Mouse (Mus musculus) gastrocnemius, postnatal 25 days (tissue): ENCODE measurements around the gene Gde1. TPM values are rescaled to one million over a fixed set of nuclear protein-coding genes. Genes with fewer than 3 reads are reported as not detected.

ENCODE experiments used
- DNase-seq: peaks from one replicate; pipeline ENCODE4 v3.0.0; 2022
- long read RNA-seq, 2 experiments: library from polyadenylated mRNA; stranded (forward); transcript quantifications; one replicate each; pipeline ENCODE4 v2.0.0; 2021
- total RNA-seq, 2 experiments: library from RNA; stranded (reverse); gene quantifications; 1 replicate in 1 of 2; 2 replicates in 1 of 2; pipeline ENCODE4 v1.2.3; 2021

The Gde1 gene
- total RNA-seq, result 10 to 100 TPM; 32.7 to 38.1 TPM
- long read RNA-seq, experiment 1, transcript Gde1-201 (6 exons, 1,582 nt), result major isoform, 66 of 77 reads
- long read RNA-seq, experiment 1, partial matches to known transcripts, result 0 of 77 reads
- long read RNA-seq, experiment 1, other reads (novel, unspliced or antisense), result 10 of 77 reads
- long read RNA-seq, experiment 2, transcript Gde1-201 (6 exons, 1,582 nt), result major isoform, 72 of 86 reads
- long read RNA-seq, experiment 2, partial matches to known transcripts, result 0 of 86 reads
- long read RNA-seq, experiment 2, other reads (novel, unspliced or antisense), result 14 of 86 reads

- peak; percentile 90 for DNase-seq
These were observed at the start of gene Gde1 for GRCm38 (mm10) chr7:118705101-118705961. TSS of gene Gde1 (minus strand) at chr7:118705778.

GRCm38 (mm10) chr7:118751625-118752024, 46.0 kb upstream of the Gde1 start:
- no peak for DNase-seq

GRCm38 (mm10) chr7:118749706-118750105, 44.1 kb upstream of the Gde1 start:
- no peak for DNase-seq

DNA sequence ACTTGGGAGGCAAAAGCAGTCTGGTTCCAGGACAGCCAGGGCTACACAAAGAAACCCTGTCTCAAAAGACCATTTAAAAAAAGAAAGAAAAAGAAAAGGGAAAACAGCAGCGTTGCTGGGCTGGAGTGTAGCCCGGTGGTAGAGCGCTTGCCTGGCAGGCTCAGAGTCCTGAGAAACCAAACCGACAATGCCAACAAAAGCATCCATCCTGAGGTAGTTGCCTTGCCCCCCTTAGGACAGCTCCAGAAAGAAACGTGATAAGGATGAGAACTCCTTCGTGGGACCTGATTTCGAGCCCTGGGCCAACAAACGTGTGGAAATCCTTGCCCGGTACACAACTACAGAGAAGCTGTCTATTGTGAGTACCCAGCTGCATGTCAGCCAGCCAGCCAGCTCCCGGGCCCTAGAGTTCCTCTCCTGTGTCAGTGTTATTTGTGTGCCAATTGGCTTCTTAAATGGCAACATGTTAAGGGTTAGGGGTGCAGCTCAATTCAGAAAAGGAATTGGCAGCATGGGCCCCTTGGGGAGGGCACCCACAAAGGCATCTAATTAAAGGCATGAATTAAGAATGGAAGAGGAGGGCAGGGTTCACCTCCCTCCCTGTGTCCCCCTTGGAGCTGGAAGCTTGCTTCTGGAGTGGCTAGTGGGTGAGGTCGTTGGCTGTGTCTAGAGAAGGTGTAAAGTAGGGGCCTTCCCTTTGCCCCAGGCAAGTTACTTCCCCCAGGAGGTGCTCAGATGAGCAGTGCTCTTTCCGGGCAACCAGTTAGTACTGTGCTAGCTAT, 42.5 kb upstream of the Gde1 start:
- no peak for DNase-seq

- DNase-seq, result no peak
These were observed 39.2 kb upstream of the Gde1 start for GRCm38 (mm10) chr7:118744766-118745165.

DNA sequence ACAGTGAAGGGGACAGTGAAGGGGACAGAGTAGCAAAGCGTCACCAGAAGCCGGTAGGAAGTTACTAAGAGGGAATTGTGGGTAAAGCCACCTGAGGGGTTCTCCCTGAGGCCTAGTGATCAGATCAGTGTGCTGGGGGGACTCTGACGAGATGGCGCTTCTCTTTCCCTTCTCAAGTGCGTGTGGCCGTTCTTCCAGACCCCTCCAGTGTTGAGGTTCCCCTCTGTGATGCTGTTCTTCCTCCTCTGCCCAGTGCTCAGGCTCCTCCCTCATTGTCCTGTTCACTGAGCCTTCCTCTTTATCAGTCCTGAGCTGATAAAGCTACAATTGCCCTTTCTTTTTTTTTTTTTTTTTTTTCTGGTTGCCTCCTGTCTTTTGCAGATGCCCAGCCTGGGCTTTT, 36.7 kb upstream of the Gde1 start:
- DNase-seq, result no peak

DNA sequence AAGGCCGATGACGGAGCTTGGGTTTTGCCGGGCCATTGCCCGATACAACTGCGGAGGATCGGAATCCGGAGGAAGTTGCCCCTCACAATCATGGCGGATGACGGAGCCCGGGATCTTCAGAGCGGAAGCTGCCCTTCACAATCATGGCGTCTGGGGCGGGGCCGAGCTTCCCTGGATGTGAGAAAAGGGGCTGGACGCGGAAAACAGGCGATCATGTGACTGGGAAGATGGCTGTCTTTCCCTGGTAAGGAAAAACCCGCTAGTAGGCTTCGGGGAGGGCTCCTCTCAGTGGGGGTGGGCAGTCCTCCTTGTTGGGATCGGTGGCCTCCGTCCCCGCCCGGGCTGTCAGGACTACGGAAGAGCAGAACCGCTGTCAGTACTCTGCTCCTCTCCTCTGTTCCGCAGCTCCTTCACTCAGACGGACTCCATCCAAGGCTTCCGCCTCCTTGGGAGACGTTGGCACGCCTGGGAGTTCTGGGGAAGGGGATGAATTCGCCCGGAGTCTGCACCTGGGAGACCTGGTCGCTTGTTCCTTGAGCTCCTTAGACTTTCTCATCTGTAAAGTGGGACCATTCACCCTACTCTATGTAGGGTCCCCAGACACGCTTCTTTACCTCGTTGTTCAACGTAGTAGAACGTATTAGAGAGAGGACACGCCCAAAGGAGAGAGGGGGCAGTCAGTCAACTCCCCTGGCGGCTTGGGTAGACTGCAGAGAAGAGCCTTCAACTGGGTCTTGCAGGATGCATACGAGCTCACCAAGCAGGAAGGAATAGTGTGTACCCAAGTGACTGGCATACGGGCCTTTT, 35.2 kb upstream of the Gde1 start:
- peak; percentile 94 for DNase-seq

- peak; percentile 68 for DNase-seq
These were observed 34.5 kb upstream of the Gde1 start, which contains the start of gene Vps35l for GRCm38 (mm10) chr7:118739975-118740531. TSS of gene Vps35l (plus strand) at chr7:118740226.

- no peak for DNase-seq
These were observed 33.2 kb upstream of the Gde1 start for GRCm38 (mm10) chr7:118738730-118739129.

GRCm38 (mm10) chr7:118733225-118733624, 27.6 kb upstream of the Gde1 start:
- DNase-seq, result no peak

GRCm38 (mm10) chr7:118731781-118732180, 26.2 kb upstream of the Gde1 start:
- no peak for DNase-seq

DNA sequence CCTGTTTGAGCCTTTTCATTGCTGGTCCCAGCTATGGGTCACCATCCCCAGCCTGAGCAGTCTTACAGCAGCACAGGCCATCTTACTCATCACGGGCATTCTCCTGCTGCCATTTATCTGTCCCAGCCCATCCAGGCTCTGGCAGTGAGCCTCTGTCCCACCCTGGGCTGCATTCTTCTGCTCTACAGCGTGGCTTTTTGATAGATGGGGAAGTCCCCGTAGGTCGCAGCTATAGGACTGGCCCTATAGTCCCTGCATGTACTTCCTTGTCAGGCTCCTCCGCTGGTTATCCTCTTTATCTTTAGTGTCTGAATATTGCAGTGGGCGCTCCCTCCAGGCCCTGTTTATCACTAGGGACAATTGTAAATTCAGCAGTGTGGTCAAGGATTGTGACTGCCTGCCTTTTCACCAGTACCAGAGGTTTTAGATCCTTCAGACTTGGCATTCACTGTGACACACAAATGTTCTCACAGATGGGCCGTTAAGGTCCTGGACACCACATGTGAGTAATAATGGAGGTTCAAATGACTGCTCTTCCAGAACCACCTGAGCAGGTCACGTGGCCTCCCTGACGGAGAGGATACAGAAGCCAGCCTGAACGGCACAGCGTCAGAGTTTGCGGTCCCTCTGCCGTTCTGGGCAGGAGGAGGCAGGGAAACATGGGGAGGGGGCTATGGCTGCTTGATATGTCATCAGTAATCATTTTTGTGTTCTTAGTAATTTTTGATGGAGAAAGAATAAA, 23.4 kb upstream of the Gde1 start:
- no peak for DNase-seq

DNA sequence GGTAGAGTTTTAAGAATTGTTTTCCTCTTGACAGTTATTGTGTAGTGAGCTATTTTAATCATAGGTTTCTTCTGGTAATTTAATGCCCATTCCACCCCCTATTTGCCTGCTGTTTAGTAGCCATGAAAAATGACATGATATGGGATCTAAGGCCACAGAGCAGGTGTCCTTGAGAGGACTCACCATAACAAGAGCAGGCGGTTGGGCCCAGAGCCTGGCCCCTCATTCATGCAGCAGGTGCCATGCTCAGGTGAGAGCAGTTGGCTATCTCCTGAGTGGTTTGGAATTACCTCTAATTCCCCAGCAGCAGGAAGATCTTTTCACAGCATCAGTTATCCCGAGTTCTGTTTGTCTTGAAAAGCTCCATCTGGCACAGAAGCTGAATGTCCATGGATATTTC, 19.9 kb upstream of the Gde1 start:
- DNase-seq, result no peak

DNA sequence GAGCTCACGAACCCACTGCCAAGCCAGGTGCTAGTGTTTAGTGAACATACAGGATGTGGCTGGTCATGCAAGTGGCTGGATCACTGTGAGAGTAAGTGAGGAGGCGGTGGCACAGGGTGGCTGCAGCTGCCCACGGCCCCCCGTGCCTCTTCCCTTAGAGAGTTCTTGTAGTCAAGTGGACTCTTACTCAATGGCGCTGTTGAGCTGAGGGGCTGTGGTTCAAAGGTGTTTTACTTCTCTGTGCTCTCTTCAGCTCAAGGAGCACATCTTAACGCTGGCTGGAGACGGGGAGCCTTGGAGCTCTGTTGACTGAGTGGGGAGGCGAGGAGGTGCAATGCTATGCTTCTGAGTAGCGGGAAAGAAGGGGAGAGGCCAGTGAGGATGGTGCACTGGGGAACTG, 18.3 kb upstream of the Gde1 start:
- DNase-seq, result no peak

GRCm38 (mm10) chr7:118718066-118718465, 12.5 kb upstream of the Gde1 start:
- no peak for DNase-seq

DNA sequence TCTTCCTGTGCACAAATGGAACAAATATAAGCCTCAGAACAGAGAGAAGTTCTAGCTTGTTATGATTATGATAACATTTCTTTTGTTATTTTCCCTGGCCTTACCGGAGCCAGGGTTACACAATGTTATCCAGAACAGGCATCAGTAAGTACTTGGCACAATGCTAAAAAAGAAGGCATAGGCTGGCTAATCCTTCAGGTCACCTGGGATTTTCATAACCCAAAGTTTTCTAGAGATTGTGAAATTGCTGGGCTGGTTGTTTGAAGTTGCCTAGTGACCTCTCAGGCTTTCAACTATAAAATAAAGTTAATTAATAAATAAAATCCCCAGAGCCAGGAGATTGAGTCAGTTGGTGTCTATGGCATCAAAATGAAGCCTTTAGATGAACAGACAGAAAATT, 9.3 kb upstream of the Gde1 start:
- DNase-seq, result no peak

GRCm38 (mm10) chr7:118712228-118713173, 6.9 kb upstream of the Gde1 start, which contains the start of gene Ccp110:
TSS of gene Ccp110 (plus strand) at chr7:118712552.
- peak; percentile 93 for DNase-seq

- no peak for DNase-seq
These were observed 5.2 kb upstream of the Gde1 start for GRCm38 (mm10) chr7:118710776-118711175.

DNA sequence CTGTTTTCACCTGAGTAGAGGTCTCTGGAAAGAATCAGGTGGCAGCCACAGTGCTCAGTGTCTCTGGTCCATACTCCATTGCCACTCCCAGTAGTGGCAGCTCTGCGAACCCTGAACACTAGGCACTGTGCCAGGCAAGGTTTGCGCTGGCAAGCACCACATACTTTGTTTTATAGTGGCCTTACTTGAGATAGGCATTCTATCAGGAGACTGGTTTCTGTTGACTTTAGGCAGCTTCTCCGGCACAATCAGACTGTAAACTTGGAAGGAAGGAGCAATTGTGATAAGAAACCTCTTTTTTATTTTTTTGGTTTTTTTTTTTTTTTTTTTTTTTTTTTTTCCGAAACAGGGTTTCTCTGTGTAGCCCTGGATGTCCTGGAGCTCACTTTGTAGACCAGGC, 2.4 kb upstream of the Gde1 start:
- no peak for DNase-seq
